8 mouse cellular contexts compared by ENCODE assay signal in the genomic region with DNA sequence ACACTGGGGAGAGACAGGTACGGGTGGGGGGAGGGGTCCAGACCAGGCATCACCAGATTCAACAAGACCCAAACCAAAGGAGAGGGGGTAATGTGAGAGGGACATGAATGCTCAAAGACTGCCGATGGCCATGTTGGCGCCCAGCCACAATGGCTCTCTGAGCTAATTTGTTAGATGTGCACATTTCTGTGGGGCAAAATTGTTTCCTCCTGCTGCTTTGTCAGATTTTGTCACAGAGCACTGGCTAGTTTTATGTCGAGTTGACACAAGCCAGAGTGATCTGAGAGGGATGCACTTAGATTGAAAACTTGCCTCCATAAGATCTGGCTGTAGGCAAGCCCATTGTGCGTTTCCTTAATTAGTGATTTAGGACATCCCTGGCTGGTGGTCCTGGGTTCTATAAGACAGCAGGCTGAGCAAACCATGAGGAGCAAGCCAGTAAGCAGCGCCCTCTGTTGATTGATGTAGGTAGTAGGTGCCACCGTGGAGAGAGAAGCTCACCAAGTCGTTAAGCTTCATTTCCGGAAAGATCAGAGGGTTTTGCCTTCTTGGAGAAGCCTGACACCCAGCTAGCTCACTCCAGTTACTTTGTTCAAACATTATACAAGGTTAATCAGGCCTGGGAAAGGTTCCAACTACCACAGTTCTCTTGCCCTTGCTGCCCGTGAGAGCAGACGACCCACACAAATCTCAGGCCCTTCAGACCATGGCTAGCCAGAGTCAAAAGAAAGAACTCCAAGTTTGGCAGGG.
DNase-seq lines count a peak whose midpoint lies in the region; ATAC-seq and TF ChIP-seq lines count a peak whose summit lies in the region.

No protein-coding gene starts in this region.

- H3K4me3 ChIP-seq in gastrocnemius, adult 2 months = 0 out of 2 replicates have a peak overlapping the region, but pooled peaks have one; percentile 59
- peak overlapping the region; percentile 90 for H3K4me3 ChIP-seq in megakaryocyte, embryonic 14.5 days (replicated peaks)

- DNase-seq in gastrocnemius, adult 2 months = no peak
- DNase-seq in gastrocnemius, postnatal 4 days (ENCODE audit: low spot score in 2 of 2) = no peak
- DNase-seq in kidney, adult 8-10 months = peak; percentile 46 to 67
- DNase-seq in retina, postnatal 1 day = peak; percentile 65
- no peak for DNase-seq in gastrocnemius, postnatal 14 days
- no peak for DNase-seq in frontal cortex, adult 2 months (ENCODE audit: extremely low spot score in 1 of 2, low spot score in 1 of 2)

- H3K36me3 ChIP-seq in megakaryocyte, embryonic 14.5 days (replicated peaks; ENCODE audit: low read length) = no peaks in the 10 kb centered on the region

- TF ChIP-seq CTCF in gastrocnemius, adult 2 months (IDR thresholded peaks at IDR 0.05) = no peak

- peaks cover 14% of the 10 kb centered on the region for H3K4me1 ChIP-seq in megakaryocyte, embryonic 14.5 days

- peaks cover 23% of the 10 kb centered on the region for H3K9me3 ChIP-seq in megakaryocyte, embryonic 14.5 days

- no peak overlapping the region for H3K27ac ChIP-seq in gastrocnemius, adult 2 months

- ATAC-seq in megakaryocyte, adult 5-6 weeks (ENCODE audit: poor library complexity, severe bottlenecking) = no peak

- H3K27me3 ChIP-seq in megakaryocyte, embryonic 14.5 days (replicated peaks) = peaks cover 1% of the 10 kb centered on the region

- intact Hi-C loops in gastrocnemius, adult 2 months (cut with DNase I) = no loop called here
- intact Hi-C loops in gastrocnemius, postnatal 14 days (cut with DNase I; ENCODE audit: low total_unique reads) = no loop called here

Comparison
In these comparisons a context has a peak if more than half of its experiments do, and no peak if none do; other contexts are left out.
1. DNase-seq: peak in kidney, adult 8-10 months (2 of 2) and retina, postnatal 1 day (single experiment); none in gastrocnemius, adult 2 months (single experiment), gastrocnemius, postnatal 4 days (0 of 2), gastrocnemius, postnatal 14 days (single experiment) and frontal cortex, adult 2 months (0 of 2).